Mouse (Mus musculus): ENCODE results near the gene Alppl2. TPM values are rescaled to one million over a fixed set of nuclear protein-coding genes. Genes with fewer than 3 reads are reported as not detected.
A peak's percentile ranks its signal among the peaks of the same experiment; 100 is the strongest.

Gene Alppl2
- polyA plus RNA-seq (2016; fragmentation: Nextera tagmentation; extraction: Ambion mirVana): not detected in 2 replicates

GRCm38 (mm10) chr1:87089828-87090227 is at the start of gene Alppl2:
Alppl2 (minus strand) TSS chr1:87089928.
- no peak within 1 kb of the TSS for H3K9ac ChIP-seq
- no peak within 1 kb of the TSS for H3K4me3 ChIP-seq
- H3K4me1 ChIP-seq: no peaks in the 10 kb centered on the region
- 85% methylated on average over 4 of the region's 4 CpGs for WGBS
- no peaks in the 10 kb centered on the region for H3K27me3 ChIP-seq (replicated peaks)
- ATAC-seq (ENCODE audit: low FRiP score, low read depth): no peak
- no peak within 1 kb of the TSS for H3K4me2 ChIP-seq (replicated peaks)
- no peaks in the 10 kb centered on the region for H3K9me3 ChIP-seq
- H3K27ac ChIP-seq: no peak within 1 kb of the TSS
- no peaks in the 10 kb centered on the region for H3K36me3 ChIP-seq

- 90% methylated on average over 4 of the region's 4 CpGs for WGBS
- no peaks in the 10 kb centered on the region for H3K9me3 ChIP-seq
- H3K4me2 ChIP-seq (replicated peaks): no peak overlapping the region
- H3K36me3 ChIP-seq: no peaks in the 10 kb centered on the region
- H3K4me3 ChIP-seq: no peak overlapping the region
- no peaks in the 10 kb centered on the region for H3K4me1 ChIP-seq
- no peak for ATAC-seq (ENCODE audit: low FRiP score, low read depth)
- H3K27ac ChIP-seq: no peak overlapping the region
- H3K27me3 ChIP-seq (replicated peaks): peaks cover 23% of the 10 kb centered on the region
- no peak overlapping the region for H3K9ac ChIP-seq
Measured at GRCm38 (mm10) chr1:87131803-87132202, 42.1 kb upstream of the Alppl2 start.

- no peak overlapping the region for H3K27ac ChIP-seq
- no peaks in the 10 kb centered on the region for H3K4me1 ChIP-seq
- no peaks in the 10 kb centered on the region for H3K9me3 ChIP-seq
- H3K36me3 ChIP-seq: no peaks in the 10 kb centered on the region
- peak; percentile 33; the same call in 1 of the 2 replicates for ATAC-seq (ENCODE audit: low FRiP score, low read depth)
- 6% methylated on average over 43 of the region's 43 CpGs for WGBS
- H3K4me3 ChIP-seq: 0 out of 2 replicates have a peak overlapping the region, but pooled peaks have one; percentile 4
- peaks cover 37% of the 10 kb centered on the region for H3K27me3 ChIP-seq (replicated peaks)
- H3K4me2 ChIP-seq (replicated peaks): peak overlapping the region; percentile 45
- H3K9ac ChIP-seq: no peak overlapping the region
Measured at GRCm38 (mm10) chr1:87127206-87128030, 37.7 kb upstream of the Alppl2 start.

- H3K27me3 ChIP-seq (replicated peaks): peaks cover 37% of the 10 kb centered on the region
- H3K36me3 ChIP-seq: no peaks in the 10 kb centered on the region
- WGBS: 69% methylated on average over 6 of the region's 6 CpGs
- H3K4me2 ChIP-seq (replicated peaks): no peak within 1 kb of the TSS
- H3K27ac ChIP-seq: no peak within 1 kb of the TSS
- H3K9me3 ChIP-seq: no peaks in the 10 kb centered on the region
- H3K9ac ChIP-seq: no peak within 1 kb of the TSS
- H3K4me1 ChIP-seq: no peaks in the 10 kb centered on the region
- no peak for ATAC-seq (ENCODE audit: low FRiP score, low read depth)
- no peak within 1 kb of the TSS for H3K4me3 ChIP-seq
Measured at GRCm38 (mm10) chr1:87124673-87125072, 34.9 kb upstream of the Alppl2 start, which contains the start of gene Akp3. Akp3 (plus strand) TSS chr1:87124973.

GRCm38 (mm10) chr1:87114784-87115183 is 25.1 kb upstream of the Alppl2 start:
- H3K4me1 ChIP-seq: no peaks in the 10 kb centered on the region
- no peaks in the 10 kb centered on the region for H3K27me3 ChIP-seq (replicated peaks)
- no peak overlapping the region for H3K9ac ChIP-seq
- no peak overlapping the region for H3K4me3 ChIP-seq
- H3K27ac ChIP-seq: no peak overlapping the region
- no peak overlapping the region for H3K4me2 ChIP-seq (replicated peaks)
- H3K36me3 ChIP-seq: no peaks in the 10 kb centered on the region
- 84% methylated on average over 1 of the region's 1 CpGs for WGBS
- no peaks in the 10 kb centered on the region for H3K9me3 ChIP-seq
- ATAC-seq (ENCODE audit: low FRiP score, low read depth): no peak

- no peaks in the 10 kb centered on the region for H3K9me3 ChIP-seq
Measured at GRCm38 (mm10) chr1:87111719-87112354, 22.1 kb upstream of the Alppl2 start.

GRCm38 (mm10) chr1:87108564-87108963 is 18.8 kb upstream of the Alppl2 start:
- Histone ChIP-seq H3K4me2 (replicated peaks) (no peak overlapping the region), H3K9me3 (no peaks in the 10 kb centered on the region), H3K27me3 (replicated peaks) (no peaks in the 10 kb centered on the region), H3K9ac (no peak overlapping the region), H3K27ac (no peak overlapping the region), H3K4me3 (no peak overlapping the region), H3K4me1 (no peaks in the 10 kb centered on the region), H3K36me3 (no peaks in the 10 kb centered on the region)
- ATAC-seq (ENCODE audit: low FRiP score, low read depth): no peak
- WGBS: 87% methylated on average over 4 of the region's 4 CpGs

More at GRCm38 (mm10) chr1:87111719-87112354, 22.1 kb upstream of the Alppl2 start:
- H3K4me3 ChIP-seq: no peak overlapping the region
- no peaks in the 10 kb centered on the region for H3K4me1 ChIP-seq
- no peaks in the 10 kb centered on the region for H3K36me3 ChIP-seq
- no peaks in the 10 kb centered on the region for H3K27me3 ChIP-seq (replicated peaks)
- no peak overlapping the region for H3K27ac ChIP-seq
- H3K4me2 ChIP-seq (replicated peaks): no peak overlapping the region
- no peak overlapping the region for H3K9ac ChIP-seq
- WGBS: 37% methylated on average over 9 of the region's 9 CpGs
- ATAC-seq (ENCODE audit: low FRiP score, low read depth): no peak

GRCm38 (mm10) chr1:87106536-87106935 is 16.8 kb upstream of the Alppl2 start:
- Histone ChIP-seq H3K27me3 (replicated peaks) (no peaks in the 10 kb centered on the region), H3K36me3 (no peaks in the 10 kb centered on the region), H3K27ac (no peak overlapping the region), H3K4me1 (no peaks in the 10 kb centered on the region), H3K4me2 (replicated peaks) (no peak overlapping the region), H3K4me3 (no peak overlapping the region), H3K9me3 (no peaks in the 10 kb centered on the region), H3K9ac (no peak overlapping the region)
- 78% methylated on average over 8 of the region's 8 CpGs for WGBS
- no peak for ATAC-seq (ENCODE audit: low FRiP score, low read depth)

GRCm38 (mm10) chr1:87103936-87104335 is 14.2 kb upstream of the Alppl2 start:
- H3K9me3 ChIP-seq: no peaks in the 10 kb centered on the region
- ATAC-seq (ENCODE audit: low FRiP score, low read depth): no peak
- no peaks in the 10 kb centered on the region for H3K4me1 ChIP-seq
- 88% methylated on average over 1 of the region's 1 CpGs for WGBS
- no peak overlapping the region for H3K4me3 ChIP-seq
- no peak overlapping the region for H3K4me2 ChIP-seq (replicated peaks)
- no peaks in the 10 kb centered on the region for H3K36me3 ChIP-seq
- no peak overlapping the region for H3K9ac ChIP-seq
- H3K27ac ChIP-seq: no peak overlapping the region
- peaks cover 6% of the 10 kb centered on the region for H3K27me3 ChIP-seq (replicated peaks)

- no peak for ATAC-seq (ENCODE audit: low FRiP score, low read depth)
Measured at GRCm38 (mm10) chr1:87102114-87102513, 12.4 kb upstream of the Alppl2 start.

GRCm38 (mm10) chr1:87101411-87101810 is 11.7 kb upstream of the Alppl2 start, which contains the start of gene Alpi:
Alpi (minus strand) TSS chr1:87101606.
- no peaks in the 10 kb centered on the region for H3K4me1 ChIP-seq
- H3K27ac ChIP-seq: no peak within 1 kb of the TSS
- no peak for ATAC-seq (ENCODE audit: low FRiP score, low read depth)
- no peak within 1 kb of the TSS for H3K4me3 ChIP-seq
- peaks cover 6% of the 10 kb centered on the region for H3K27me3 ChIP-seq (replicated peaks)
- no peak within 1 kb of the TSS for H3K9ac ChIP-seq
- H3K36me3 ChIP-seq: no peaks in the 10 kb centered on the region
- 90% methylated on average over 1 of the region's 1 CpGs for WGBS
- H3K4me2 ChIP-seq (replicated peaks): no peak within 1 kb of the TSS
- H3K9me3 ChIP-seq: no peaks in the 10 kb centered on the region

More at GRCm38 (mm10) chr1:87102114-87102513, 12.4 kb upstream of the Alppl2 start:
- H3K4me2 ChIP-seq (replicated peaks): no peak overlapping the region
- no peak overlapping the region for H3K27ac ChIP-seq
- no peak overlapping the region for H3K9ac ChIP-seq
- H3K36me3 ChIP-seq: no peaks in the 10 kb centered on the region
- no peak overlapping the region for H3K4me3 ChIP-seq
- 89% methylated on average over 3 of the region's 3 CpGs for WGBS
- H3K27me3 ChIP-seq (replicated peaks): peaks cover 6% of the 10 kb centered on the region
- no peaks in the 10 kb centered on the region for H3K9me3 ChIP-seq
- no peaks in the 10 kb centered on the region for H3K4me1 ChIP-seq

- Histone ChIP-seq H3K4me2 (replicated peaks) (peak overlapping the region; percentile 34), H3K9me3 (no peaks in the 10 kb centered on the region), H3K4me3 (no peak overlapping the region), H3K4me1 (no peaks in the 10 kb centered on the region), H3K36me3 (no peaks in the 10 kb centered on the region), H3K27ac (no peak overlapping the region), H3K27me3 (replicated peaks) (peaks cover 6% of the 10 kb centered on the region), H3K9ac (no peak overlapping the region)
- peak; percentile 86 for ATAC-seq (ENCODE audit: low FRiP score, low read depth)
- 13% methylated on average over 30 of the region's 30 CpGs for WGBS
Measured at GRCm38 (mm10) chr1:87098358-87098975, 8.7 kb upstream of the Alppl2 start.
